Mouse (Mus musculus): ENCODE data around the gene Snrnp25. TPM values are rescaled to one million over a fixed set of nuclear protein-coding genes. Genes with fewer than 3 reads are reported as not detected.

Gene Snrnp25
- total RNA-seq, 2 experiments from 2014 or later, result 7.6 to 8.6 TPM

DNA sequence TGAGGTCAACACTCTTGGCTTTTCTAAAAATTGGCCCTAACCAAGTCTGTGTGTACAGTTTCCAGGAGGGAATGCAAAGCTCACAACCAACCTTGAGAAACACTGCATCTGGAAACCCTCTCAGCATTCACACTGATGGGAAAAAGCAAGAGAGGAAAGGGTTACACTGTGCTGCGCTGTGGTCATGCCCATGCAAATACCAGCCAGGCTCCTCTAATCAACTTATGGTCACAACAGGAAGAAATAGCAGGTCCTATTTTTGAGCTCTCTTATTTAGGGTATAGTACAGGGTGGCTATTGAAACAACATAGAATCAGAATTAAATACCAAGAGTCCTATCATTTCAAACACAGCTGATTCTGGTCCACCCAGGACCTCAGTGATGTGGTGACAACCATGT lies 39.4 kb downstream of the Snrnp25 start:
- DNase-seq, result no peak

DNA sequence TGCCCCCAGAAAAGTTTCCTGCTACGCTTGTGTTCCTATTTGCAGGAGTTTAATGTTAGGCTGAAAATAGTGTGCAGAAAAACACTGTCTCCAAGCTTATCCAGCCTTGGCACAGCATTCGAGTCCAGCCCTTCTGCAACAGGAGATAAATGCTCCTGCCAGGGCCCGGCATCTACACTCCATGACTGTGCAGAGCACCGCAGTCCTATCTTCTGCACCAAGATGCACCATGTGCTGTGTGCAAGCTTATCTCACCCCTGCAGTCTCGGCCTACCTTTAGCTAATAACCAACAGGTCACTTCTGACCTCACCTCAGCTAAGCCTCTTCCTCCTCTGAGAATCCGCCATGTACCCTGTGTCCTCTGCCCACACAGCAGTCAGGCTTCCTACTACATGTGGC lies 40.4 kb downstream of the Snrnp25 start:
- no peak for DNase-seq

DNA sequence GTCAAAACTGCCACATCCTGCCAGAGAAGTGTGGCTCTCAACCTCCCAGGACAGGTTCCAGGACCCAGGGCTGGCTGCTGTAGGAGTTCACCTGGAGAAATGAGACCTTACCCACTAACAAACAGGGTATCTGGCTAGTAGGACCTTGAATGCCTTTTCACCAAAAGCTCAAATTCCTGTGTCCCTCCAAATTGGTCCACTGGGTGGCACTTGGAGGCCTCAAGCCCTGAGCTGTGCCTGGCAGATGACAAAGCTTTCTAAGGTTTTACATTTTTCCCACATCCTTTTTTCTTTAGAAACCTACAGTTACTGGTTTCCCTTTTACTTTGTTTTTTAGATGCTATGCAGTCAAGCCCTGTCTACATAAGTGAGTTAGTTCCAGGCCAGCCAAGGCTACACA lies 41.9 kb downstream of the Snrnp25 start:
- DNase-seq, result no peak

DNA sequence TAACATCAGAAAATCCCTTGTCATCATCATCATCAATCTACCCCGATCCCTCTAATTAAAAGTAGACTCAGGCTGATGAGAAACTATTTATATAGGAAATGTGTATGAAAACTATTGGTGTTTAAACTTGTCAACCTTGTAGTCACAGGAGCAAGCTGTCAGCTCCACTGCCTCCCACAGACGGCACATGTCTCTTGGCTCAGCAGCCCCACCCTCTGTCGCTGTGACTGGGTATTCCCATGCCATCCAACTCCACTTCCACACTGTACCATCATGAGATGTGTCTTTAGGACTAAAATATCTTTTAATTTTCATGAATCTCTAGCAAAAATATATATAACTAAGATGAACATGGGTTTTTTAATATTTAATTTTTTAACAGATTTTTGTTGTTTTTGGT lies 43.1 kb downstream of the Snrnp25 start:
- DNase-seq, result no peak

DNA sequence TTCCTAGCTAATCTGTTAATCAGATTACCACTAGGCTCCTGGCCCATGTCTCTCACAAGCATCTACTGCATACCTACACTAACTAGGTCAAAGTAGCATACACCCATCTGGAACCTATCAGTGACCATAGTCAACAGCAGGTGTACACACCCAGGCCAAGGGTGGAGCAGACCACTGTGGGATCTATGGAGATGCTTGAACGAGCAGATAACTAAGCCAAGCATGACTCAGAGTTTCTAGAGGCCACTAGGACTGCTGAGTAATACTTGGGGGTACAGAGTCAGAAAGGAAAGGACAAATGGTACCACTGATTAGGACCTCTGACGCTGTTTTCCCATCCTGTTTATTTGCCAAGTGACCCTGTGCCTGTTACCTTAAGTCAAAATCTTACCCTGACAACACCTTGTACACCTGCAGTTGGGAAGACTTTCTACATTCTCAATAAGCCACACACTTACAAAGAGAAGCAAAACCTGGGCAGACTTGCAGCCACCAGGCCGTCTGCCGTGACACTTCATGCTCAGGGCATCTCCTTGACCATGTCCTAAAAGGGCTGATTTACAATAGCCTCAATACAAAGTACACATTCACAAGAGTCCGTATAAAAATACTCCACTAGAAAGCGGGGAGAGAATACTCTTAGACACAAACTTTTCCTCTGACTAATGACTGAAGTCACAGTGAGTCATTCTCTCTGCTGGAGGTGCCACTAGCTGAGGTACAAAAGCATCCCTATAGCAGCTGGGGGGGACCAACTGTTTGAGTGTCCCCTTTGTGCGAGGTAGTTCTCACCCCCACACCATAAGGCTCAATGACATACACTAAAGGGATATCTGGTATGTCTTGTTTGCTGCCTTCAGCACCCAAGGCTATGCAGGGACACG lies 45.9 kb downstream of the Snrnp25 start:
- no peak for DNase-seq

DNA sequence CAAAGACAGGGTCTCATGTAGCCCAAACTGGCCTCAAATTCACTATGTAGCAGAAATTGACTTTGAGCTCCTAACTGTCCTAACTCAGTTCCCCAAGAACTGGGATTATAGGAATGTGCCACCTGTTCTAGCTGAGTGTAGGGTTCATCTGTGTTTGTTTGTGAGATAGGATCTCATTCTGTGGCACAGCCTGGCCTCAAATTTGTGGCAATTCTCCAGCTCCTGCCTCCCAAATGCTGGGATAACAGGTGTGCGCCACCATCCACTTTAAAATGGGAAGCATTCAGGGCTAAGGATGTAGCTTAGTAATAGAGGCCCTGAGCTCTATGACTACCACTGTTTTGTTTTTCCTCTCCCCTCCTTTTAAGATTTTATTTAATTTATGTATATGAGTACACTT lies 47.9 kb downstream of the Snrnp25 start:
- no peak for DNase-seq

DNA sequence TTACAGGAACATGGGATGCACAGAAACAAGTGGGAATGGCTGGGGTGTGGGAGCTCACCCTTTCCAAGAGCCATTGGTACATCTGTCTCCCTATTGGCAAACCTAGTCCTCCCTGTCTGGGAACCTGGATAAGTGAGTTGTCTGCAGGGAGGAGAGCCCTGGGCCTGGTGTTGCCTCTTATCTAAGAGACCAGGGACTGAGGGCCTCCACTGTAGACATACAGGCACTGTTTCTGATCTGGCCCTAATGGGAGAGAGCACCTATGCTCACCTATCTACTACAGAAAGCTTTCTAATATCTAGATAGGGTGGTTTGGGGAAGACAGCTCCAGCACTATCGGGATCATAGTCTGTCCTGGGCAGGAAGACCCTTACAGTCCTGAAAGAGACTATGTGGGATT lies 50.9 kb downstream of the Snrnp25 start:
- no peak for DNase-seq

DNA sequence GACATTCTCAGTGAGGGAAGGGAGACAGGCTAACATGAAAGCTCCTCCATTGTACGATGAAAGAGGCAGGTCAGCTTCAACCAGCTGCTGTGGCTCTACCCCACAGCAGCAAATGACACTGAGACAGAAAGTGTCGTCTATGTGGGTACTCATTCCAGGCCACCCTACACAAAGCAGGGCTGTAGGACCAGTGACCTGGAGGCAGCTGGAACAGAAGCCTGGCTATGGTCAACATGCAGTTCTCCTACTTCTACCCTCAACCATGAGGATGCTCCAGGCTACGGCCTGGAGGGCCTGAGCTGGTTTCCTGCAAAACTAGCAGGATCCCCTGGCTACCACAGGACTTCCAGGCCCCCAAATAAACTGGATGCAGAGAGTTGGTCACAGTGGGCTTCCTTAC lies 51.4 kb downstream of the Snrnp25 start:
- DNase-seq, result no peak

Other genes with a start within 250 kb of the Snrnp25 start
- gene 4930524B15Rik, start 239.8 kb upstream of the Snrnp25 start, total RNA-seq (2021), result not detected
- 1 to 10 TPM; 1.3 to 2.6 TPM for gene Nsg2, start 205.0 kb upstream of the Snrnp25 start, total RNA-seq (2021)
- not detected for gene Il9r, start 5.1 kb upstream of the Snrnp25 start, total RNA-seq (2021)
- gene Rhbdf1, start 16.9 kb downstream of the Snrnp25 start, total RNA-seq (2021), result 10 to 100 TPM; 26.3 to 35.3 TPM
- 10 to 100 TPM; 11.2 to 14.3 TPM for gene Mpg, start 21.1 kb downstream of the Snrnp25 start, total RNA-seq (2021)
- gene Nprl3, start 62.3 kb downstream of the Snrnp25 start, total RNA-seq (2021), result 10 to 100 TPM; 18.9 to 25.0 TPM
- gene Hba-x, start 71.0 kb downstream of the Snrnp25 start, total RNA-seq (2021), result not detected
- gene Hba-a1, start 78.1 kb downstream of the Snrnp25 start, total RNA-seq (2021), result 1,000 to 10,000 TPM in 1 of 2 experiments, 100 to 1,000 TPM in 1; 968 to 1,389 TPM
- under 1 TPM in 1 of 2 experiments, not detected in 1; 0.79 TPM for gene Hbq1b, start 81.5 kb downstream of the Snrnp25 start, total RNA-seq (2021)
- 1,000 to 10,000 TPM in 1 of 2 experiments, 100 to 1,000 TPM in 1; 662 to 1,092 TPM for gene Hba-a2, start 91.1 kb downstream of the Snrnp25 start, total RNA-seq (2021)
- not detected for gene Hbq1a, start 94.7 kb downstream of the Snrnp25 start, total RNA-seq (2021)
- 10 to 100 TPM; 25.1 to 32.5 TPM for gene Sh3pxd2b, start 142.4 kb downstream of the Snrnp25 start, total RNA-seq (2021)
- gene Ubtd2, start 250.0 kb downstream of the Snrnp25 start, total RNA-seq (2021), result 10 to 100 TPM; 30.2 to 34.5 TPM

All from gastrocnemius, postnatal 10 days (tissue).